Mouse (Mus musculus): ENCODE data around the gene Il17c.

Gene Il17c

GRCm38 (mm10) chr8:122421376-122422070 is at the start of gene Il17c:
Gene Il17c, plus strand, starts transcription at chr8:122422020.
- DNase-seq (ENCODE audit: low read depth, low spot score) = no peak

GRCm38 (mm10) chr8:122375320-122375719 is 46.5 kb upstream of the Il17c start:
- DNase-seq (ENCODE audit: low read depth, low spot score) = no peak

- DNase-seq (ENCODE audit: low read depth, low spot score) = no peak
Observed at GRCm38 (mm10) chr8:122375751-122376364, 46.0 kb upstream of the Il17c start.

GRCm38 (mm10) chr8:122376365-122377231 is 45.2 kb upstream of the Il17c start, which contains the start of gene Zc3h18:
Gene Zc3h18, plus strand, starts transcription at chr8:122376609.
- peak; percentile 99 for DNase-seq (ENCODE audit: low read depth, low spot score)

GRCm38 (mm10) chr8:122383039-122383438 is 38.8 kb upstream of the Il17c start:
- DNase-seq (ENCODE audit: low read depth, low spot score) = no peak

- peak; percentile 61 for DNase-seq (ENCODE audit: low read depth, low spot score)
Observed at GRCm38 (mm10) chr8:122389357-122389756, 32.5 kb upstream of the Il17c start.

- DNase-seq (ENCODE audit: low read depth, low spot score) = no peak
Observed at GRCm38 (mm10) chr8:122390758-122391157, 31.1 kb upstream of the Il17c start.

GRCm38 (mm10) chr8:122393717-122394116 is 28.1 kb upstream of the Il17c start:
- no peak for DNase-seq (ENCODE audit: low read depth, low spot score)

- no peak for DNase-seq (ENCODE audit: low read depth, low spot score)
Observed at GRCm38 (mm10) chr8:122395291-122395690, 26.5 kb upstream of the Il17c start.

- DNase-seq (ENCODE audit: low read depth, low spot score) = no peak
Observed at GRCm38 (mm10) chr8:122398186-122398585, 23.6 kb upstream of the Il17c start.

- no peak for DNase-seq (ENCODE audit: low read depth, low spot score)
Observed at GRCm38 (mm10) chr8:122405146-122405805, 16.5 kb upstream of the Il17c start.

- DNase-seq (ENCODE audit: low read depth, low spot score) = no peak
Observed at GRCm38 (mm10) chr8:122407678-122408077, 14.1 kb upstream of the Il17c start.

GRCm38 (mm10) chr8:122414311-122414710 is 7.5 kb upstream of the Il17c start:
- peak; percentile 73 for DNase-seq (ENCODE audit: low read depth, low spot score)

- DNase-seq (ENCODE audit: low read depth, low spot score) = no peak
Observed at GRCm38 (mm10) chr8:122415554-122415953, 6.3 kb upstream of the Il17c start.

GRCm38 (mm10) chr8:122419881-122420555 is 1.8 kb upstream of the Il17c start:
- DNase-seq (ENCODE audit: low read depth, low spot score) = no peak

- DNase-seq (ENCODE audit: low read depth, low spot score) = no peak
Observed at GRCm38 (mm10) chr8:122423217-122423616, 1.4 kb downstream of the Il17c start.

GRCm38 (mm10) chr8:122423659-122424058 is 1.8 kb downstream of the Il17c start:
- peak; percentile 73 for DNase-seq (ENCODE audit: low read depth, low spot score)

GRCm38 (mm10) chr8:122426145-122426544 is 4.3 kb downstream of the Il17c start:
- DNase-seq (ENCODE audit: low read depth, low spot score) = no peak

- DNase-seq (ENCODE audit: low read depth, low spot score) = no peak
Observed at GRCm38 (mm10) chr8:122427607-122428006, 5.8 kb downstream of the Il17c start.

GRCm38 (mm10) chr8:122428163-122428562 is 6.3 kb downstream of the Il17c start:
- no peak for DNase-seq (ENCODE audit: low read depth, low spot score)

- no peak for DNase-seq (ENCODE audit: low read depth, low spot score)
Observed at GRCm38 (mm10) chr8:122430058-122430636, 8.3 kb downstream of the Il17c start.
